30 mouse cellular contexts compared by ENCODE assay signal in genomic region chr1:138849531-138850160, GRCm38 (mm10). TPM values are rescaled to one million over a fixed set of nuclear protein-coding genes. Genes with fewer than 3 reads are reported as not detected.
A peak's percentile ranks its signal among the peaks of the same experiment; 100 is the strongest.
DNase-seq lines count a peak whose midpoint lies in the region; ATAC-seq and TF ChIP-seq lines count a peak whose summit lies in the region.
"Had no signal": no experiment of that assay in that cellular context is flagged by ENCODE, and none has a peak within 500 bp of the region (broad histone marks: within the 10 kb centered on the region; RNA-seq: fewer than 3 reads in every experiment).

No protein-coding gene starts in this region.

- DNase-seq in forebrain, embryonic 11.5 days (ENCODE audit: low spot score), result no peak
- DNase-seq in neural tube, embryonic 10.5 days (ENCODE audit: extremely low spot score, low spot score), result peak; percentile 18
- no peak for DNase-seq in spleen, adult 12 weeks (ENCODE audit: low spot score)
- DNase-seq in liver, postnatal 0 days, result no peak
- DNase-seq: adrenal gland, postnatal 25 days; cerebellum, adult 9-11 months; forebrain, postnatal 0 days; gastrocnemius, postnatal 25 days; heart, postnatal 14 days; kidney, adult 9 months; kidney, postnatal 14 days; lung, postnatal 36 days; right cerebral cortex, adult 18-20 months; right cerebral cortex, postnatal 4 days; thymus, adult 2 months; thymus, postnatal 4 days had no signal

- peaks cover 62% of the 10 kb centered on the region for H3K27me3 ChIP-seq in forebrain, embryonic 13.5 days
- peaks cover 52% of the 10 kb centered on the region for H3K27me3 ChIP-seq in forebrain, embryonic 11.5 days (ENCODE audit: control insufficient read depth, insufficient read depth, low read length)
- peaks cover 58% of the 10 kb centered on the region for H3K27me3 ChIP-seq in neural tube, embryonic 15.5 days (replicated peaks)
- H3K27me3 ChIP-seq in midbrain, embryonic 13.5 days, result peaks cover 61% of the 10 kb centered on the region
- peaks cover 48% of the 10 kb centered on the region for H3K27me3 ChIP-seq in liver, postnatal 0 days (ENCODE audit: insufficient read depth, low read length)

- no peak overlapping the region for H3K27ac ChIP-seq in forebrain, embryonic 13.5 days
- no peak overlapping the region for H3K27ac ChIP-seq in forebrain, embryonic 11.5 days (ENCODE audit: low read depth, low read length)
- no peak overlapping the region for H3K27ac ChIP-seq in neural tube, embryonic 15.5 days (replicated peaks)
- no peak overlapping the region for H3K27ac ChIP-seq in midbrain, embryonic 13.5 days
- H3K27ac ChIP-seq in liver, postnatal 0 days (ENCODE audit: low read depth), result no peak overlapping the region
- H3K27ac ChIP-seq: embryonic facial prominence, embryonic 10.5 days; heart, adult 2 months; layer of hippocampus, adult 2 months; limb, embryonic 15.5 days; liver, embryonic 14.5 days; lung, embryonic 15.5 days; stomach, postnatal 0 days had no signal

- no peak for ATAC-seq in forebrain, embryonic 13.5 days
- no peak for ATAC-seq in forebrain, embryonic 11.5 days (replicated peaks; ENCODE audit: low FRiP score)
- ATAC-seq in neural tube, embryonic 15.5 days (ENCODE audit: low FRiP score), result no peak
- no peak for ATAC-seq in midbrain, embryonic 13.5 days
- ATAC-seq in megakaryocyte, adult 5-6 weeks (ENCODE audit: poor library complexity, severe bottlenecking), result no peak
- ATAC-seq in liver, postnatal 0 days, result no peak

- peaks cover 22% of the 10 kb centered on the region for H3K4me1 ChIP-seq in forebrain, embryonic 13.5 days
- H3K4me1 ChIP-seq in forebrain, embryonic 11.5 days (replicated peaks; ENCODE audit: control insufficient read depth, insufficient read depth, low read length), result peaks cover 13% of the 10 kb centered on the region; the same call in 1 of the 2 replicates
- H3K4me1 ChIP-seq in neural tube, embryonic 15.5 days, result peaks cover 18% of the 10 kb centered on the region
- peaks cover 18% of the 10 kb centered on the region for H3K4me1 ChIP-seq in midbrain, embryonic 13.5 days (replicated peaks)
- peaks cover 11% of the 10 kb centered on the region for H3K4me1 ChIP-seq in liver, postnatal 0 days (ENCODE audit: insufficient read depth)

- H3K9me3 ChIP-seq in forebrain, embryonic 13.5 days (replicated peaks), result no peaks in the 10 kb centered on the region
- no peaks in the 10 kb centered on the region for H3K9me3 ChIP-seq in forebrain, embryonic 11.5 days (ENCODE audit: control insufficient read depth, low read length)
- no peaks in the 10 kb centered on the region for H3K9me3 ChIP-seq in neural tube, embryonic 15.5 days (replicated peaks)
- H3K9me3 ChIP-seq in midbrain, embryonic 13.5 days, result no peaks in the 10 kb centered on the region
- no peaks in the 10 kb centered on the region for H3K9me3 ChIP-seq in liver, postnatal 0 days (ENCODE audit: low read length)
- H3K9me3 ChIP-seq: embryonic facial prominence, embryonic 10.5 days; hindbrain, embryonic 12.5 days; limb, embryonic 15.5 days; lung, embryonic 15.5 days had no signal

- no peaks in the 10 kb centered on the region for H3K36me3 ChIP-seq in forebrain, embryonic 13.5 days (ENCODE audit: poor library complexity, severe bottlenecking)
- H3K36me3 ChIP-seq in forebrain, embryonic 11.5 days (ENCODE audit: control insufficient read depth, insufficient read depth, low read length), result no peaks in the 10 kb centered on the region
- H3K36me3 ChIP-seq in neural tube, embryonic 15.5 days, result peaks cover 7% of the 10 kb centered on the region; the same call in 1 of the 2 replicates
- peaks cover 10% of the 10 kb centered on the region; the same call in 1 of the 2 replicates for H3K36me3 ChIP-seq in midbrain, embryonic 13.5 days
- no peaks in the 10 kb centered on the region for H3K36me3 ChIP-seq in liver, postnatal 0 days (replicated peaks; ENCODE audit: insufficient read depth, low read length)
- H3K36me3 ChIP-seq: hindbrain, embryonic 12.5 days had no signal

- H3K4me3 ChIP-seq in forebrain, embryonic 13.5 days, result no peak overlapping the region
- H3K4me3 ChIP-seq in forebrain, embryonic 11.5 days (ENCODE audit: low read depth, low read length), result no peak overlapping the region
- no peak overlapping the region for H3K4me3 ChIP-seq in neural tube, embryonic 15.5 days (replicated peaks)
- H3K4me3 ChIP-seq in midbrain, embryonic 13.5 days (replicated peaks), result 0 out of 2 replicates have a peak overlapping the region, but pooled peaks have one; percentile 55
- H3K4me3 ChIP-seq in liver, postnatal 0 days (ENCODE audit: low read depth, low read length), result no peak overlapping the region
- H3K4me3 ChIP-seq: myocyte had no signal

- no peak overlapping the region for H3K9ac ChIP-seq in forebrain, embryonic 13.5 days
- H3K9ac ChIP-seq in forebrain, embryonic 11.5 days (ENCODE audit: low read length), result no peak overlapping the region
- H3K9ac ChIP-seq in neural tube, embryonic 15.5 days (replicated peaks), result no peak overlapping the region
- H3K9ac ChIP-seq in midbrain, embryonic 13.5 days (replicated peaks), result no peak overlapping the region
- no peak overlapping the region for H3K9ac ChIP-seq in liver, postnatal 0 days (replicated peaks)
- H3K9ac ChIP-seq: hindbrain, embryonic 12.5 days; liver, embryonic 14.5 days; lung, embryonic 15.5 days had no signal

- TF ChIP-seq CTCF in liver, postnatal 0 days (IDR thresholded peaks at IDR 0.05; ENCODE audit: low read depth), result no peak

- WGBS in forebrain, embryonic 13.5 days, result 6% methylated on average over 8 of the region's 8 CpGs
- 7% methylated on average over 8 of the region's 8 CpGs for WGBS in forebrain, embryonic 11.5 days
- 4% methylated on average over 8 of the region's 8 CpGs for WGBS in neural tube, embryonic 15.5 days
- 7% methylated on average over 8 of the region's 8 CpGs for WGBS in midbrain, embryonic 13.5 days
- 13% methylated on average over 8 of the region's 8 CpGs for WGBS in liver, postnatal 0 days (ENCODE audit: insufficient replicate concordance)

- peak overlapping the region; percentile 69; the same call in 1 of the 2 replicates for H3K4me2 ChIP-seq in forebrain, embryonic 13.5 days
- no peak overlapping the region for H3K4me2 ChIP-seq in forebrain, embryonic 11.5 days (ENCODE audit: low read depth, low read length, severe bottlenecking)
- no peak overlapping the region for H3K4me2 ChIP-seq in neural tube, embryonic 15.5 days
- peak overlapping the region; percentile 67 for H3K4me2 ChIP-seq in midbrain, embryonic 13.5 days (replicated peaks)
- H3K4me2 ChIP-seq in liver, postnatal 0 days (ENCODE audit: low read depth, low read length), result no peak overlapping the region

- TF ChIP-seq EP300 in liver, postnatal 0 days (IDR thresholded peaks at IDR 0.05; ENCODE audit: low read depth), result no peak

RNA-seq across cellular contexts. Expression of gene Lhx9, which starts 1.3 kb away (rescaled TPM):
- polyA plus RNA-seq in forebrain, embryonic 13.5 days (2015; fragmentation: Nextera tagmentation; extraction: Ambion mirVana), result 32.7 and 35.8 TPM in 2 replicates
- polyA plus RNA-seq in forebrain, embryonic 11.5 days (2014; fragmentation: Nextera tagmentation; extraction: Ambion mirVana), result 34.3 and 35.3 TPM in 2 replicates
- 2.8 and 4.5 TPM in 2 replicates for polyA plus RNA-seq in neural tube, embryonic 15.5 days (2015; fragmentation: Nextera tagmentation; extraction: Ambion mirVana)
- polyA plus RNA-seq in midbrain, embryonic 13.5 days (2015; fragmentation: Nextera tagmentation; extraction: Ambion mirVana), result 132 and 143 TPM in 2 replicates
- not detected in 2 replicates for total RNA-seq in megakaryocyte, adult 5-6 weeks (2015)
- not detected in 2 replicates for total RNA-seq in megakaryocyte, adult 5-6 weeks (2017)
- 0.04 TPM in 2 replicates for polyA plus RNA-seq in liver, postnatal 0 days (2015; fragmentation: Nextera tagmentation; extraction: Ambion mirVana)
- total RNA-seq: adrenal gland, postnatal 25 days; gastrocnemius, postnatal 25 days; heart, adult 2 months; megakaryocyte-erythroid progenitor cell, adult 5-6 weeks had no signal
- polyA plus RNA-seq: heart, adult 2 months; lung, embryonic 15.5 days had no signal

RNA-seq across cellular contexts. Expression of gene 2310009B15Rik, which starts 7.0 kb away (rescaled TPM):
- 51.7 and 53.0 TPM in 2 replicates for polyA plus RNA-seq in forebrain, embryonic 13.5 days (2015; fragmentation: Nextera tagmentation; extraction: Ambion mirVana)
- 44.3 and 47.7 TPM in 2 replicates for polyA plus RNA-seq in forebrain, embryonic 11.5 days (2014; fragmentation: Nextera tagmentation; extraction: Ambion mirVana)
- polyA plus RNA-seq in neural tube, embryonic 15.5 days (2015; fragmentation: Nextera tagmentation; extraction: Ambion mirVana), result 29.8 and 32.1 TPM in 2 replicates
- polyA plus RNA-seq in midbrain, embryonic 13.5 days (2015; fragmentation: Nextera tagmentation; extraction: Ambion mirVana), result 50.8 and 53.7 TPM in 2 replicates
- 18.4 and 20.6 TPM in 2 replicates for total RNA-seq in megakaryocyte, adult 5-6 weeks (2015)
- total RNA-seq in megakaryocyte, adult 5-6 weeks (2017), result 11.7 and 29.1 TPM in 2 replicates
- 28.0 and 28.2 TPM in 2 replicates for polyA plus RNA-seq in liver, postnatal 0 days (2015; fragmentation: Nextera tagmentation; extraction: Ambion mirVana)

Comparison
In these comparisons a context has a peak if more than half of its experiments do, and no peak if none do; other contexts are left out.
1. H3K4me2 ChIP-seq: peak in forebrain, embryonic 13.5 days (single experiment) and midbrain, embryonic 13.5 days (single experiment); none in forebrain, embryonic 11.5 days (single experiment), neural tube, embryonic 15.5 days (single experiment) and liver, postnatal 0 days (single experiment).